Mouse (Mus musculus) heart, postnatal 25 days (tissue): ENCODE measurements around the gene Lamtor2. TPM values are rescaled to one million over a fixed set of nuclear protein-coding genes. Genes with fewer than 3 reads are reported as not detected.
"Not testable (repeated sequence)": the region's sequence is repeated elsewhere in the genome, so short reads cannot be mapped to it uniquely, and the experiment has no call there.

Experiments
- DNase-seq: peaks from one replicate; pipeline ENCODE4 v3.0.0; 2022; ENCODE audit warnings: low spot score
- intact Hi-C: fragments of 180-260 bp; cut with DNase I; formaldehyde crosslinking; loops from one replicate; pipeline ENCODE4 v1.15.1; 2025
- total RNA-seq, 2 experiments: library from RNA; stranded (reverse); gene quantifications; 2 replicates each; pipeline ENCODE4 v1.2.3; 2021

Gene Lamtor2
- 10 to 100 TPM; 84.2 to 92.5 TPM for total RNA-seq

GRCm38 (mm10) chr3:88552676-88553524 is at the start of gene Lamtor2:
TSS of gene Lamtor2 (minus strand) at chr3:88553074.
- peak; percentile 96 for DNase-seq
- intact Hi-C loops: loop anchor here (2.0 to 10.0 kb wide), 2 partner anchors 20 to 622 kb away; partner anchors contain the start of genes Mex3a and Scamp3

GRCm38 (mm10) chr3:88602466-88602865 is 49.6 kb upstream of the Lamtor2 start:
- intact Hi-C loops: no loop called here
- no peak for DNase-seq

- DNase-seq, intact Hi-C loops: not testable (repeated sequence)
Observed at GRCm38 (mm10) chr3:88596547-88596946, 43.7 kb upstream of the Lamtor2 start.

- no peak for DNase-seq
- intact Hi-C loops: loop anchor here (2.0 kb wide), 1 partner anchor 145 kb away; no protein-coding TSS in a partner anchor
Observed at GRCm38 (mm10) chr3:88593893-88594580, 41.2 kb upstream of the Lamtor2 start.

- intact Hi-C loops: loop anchor here (2.0 kb wide), 1 partner anchor 146 kb away; no protein-coding TSS in a partner anchor
Observed at GRCm38 (mm10) chr3:88592942-88593576, 40.2 kb upstream of the Lamtor2 start.

GRCm38 (mm10) chr3:88591950-88592731 is 39.3 kb upstream of the Lamtor2 start:
- intact Hi-C loops: loop anchor here (2.0 kb wide), 1 partner anchor 147 kb away; no protein-coding TSS in a partner anchor
- DNase-seq: no peak

More at GRCm38 (mm10) chr3:88592942-88593576, 40.2 kb upstream of the Lamtor2 start:
- DNase-seq: no peak

GRCm38 (mm10) chr3:88591044-88591443 is 38.2 kb upstream of the Lamtor2 start:
- intact Hi-C loops: no loop called here
- DNase-seq: no peak

GRCm38 (mm10) chr3:88590246-88590645 is 37.4 kb upstream of the Lamtor2 start:
- no peak for DNase-seq
- intact Hi-C loops: no loop called here

GRCm38 (mm10) chr3:88586640-88587039 is 33.8 kb upstream of the Lamtor2 start:
- intact Hi-C loops: no loop called here
- DNase-seq: no peak

- intact Hi-C loops: no loop called here
- no peak for DNase-seq
Observed at GRCm38 (mm10) chr3:88585769-88586168, 32.9 kb upstream of the Lamtor2 start.

GRCm38 (mm10) chr3:88579454-88580117 is 26.7 kb upstream of the Lamtor2 start:
- intact Hi-C loops: no loop called here
- peak; percentile 67 for DNase-seq

- no peak for DNase-seq
- intact Hi-C loops: no loop called here
Observed at GRCm38 (mm10) chr3:88578498-88579424, 25.9 kb upstream of the Lamtor2 start.

GRCm38 (mm10) chr3:88577846-88578245 is 25.0 kb upstream of the Lamtor2 start:
- DNase-seq, intact Hi-C loops: not testable (repeated sequence)

- intact Hi-C loops: no loop called here
Observed at GRCm38 (mm10) chr3:88575540-88575939, 22.7 kb upstream of the Lamtor2 start, which contains the start of gene Ssr2. TSS of gene Ssr2 (plus strand) at chr3:88575876.

GRCm38 (mm10) chr3:88573810-88574209 is 20.9 kb upstream of the Lamtor2 start:
- DNase-seq: no peak
- intact Hi-C loops: no loop called here

More at GRCm38 (mm10) chr3:88575540-88575939, 22.7 kb upstream of the Lamtor2 start, which contains the start of gene Ssr2:
- DNase-seq: no peak

GRCm38 (mm10) chr3:88572835-88573234 is 20.0 kb upstream of the Lamtor2 start:
- DNase-seq: no peak
- intact Hi-C loops: no loop called here

- intact Hi-C loops: no loop called here
Observed at GRCm38 (mm10) chr3:88571856-88572255, 19.0 kb upstream of the Lamtor2 start.

GRCm38 (mm10) chr3:88570341-88570740 is 17.5 kb upstream of the Lamtor2 start:
- no peak for DNase-seq
- intact Hi-C loops: no loop called here

More at GRCm38 (mm10) chr3:88571856-88572255, 19.0 kb upstream of the Lamtor2 start:
- no peak for DNase-seq
